Mouse (Mus musculus) heart, postnatal 0 days (tissue): ENCODE measurements around the gene Serac1. TPM values are rescaled to one million over a fixed set of nuclear protein-coding genes. Genes with fewer than 3 reads are reported as not detected.

Experiments
- ATAC-seq: fragments of 200-750 bp; cut with Nextera tagmentation; 2 replicates; pipeline ENCODE4 v1.8.0; 2017; ENCODE audit warnings: low read depth, moderate number of reproducible peaks, moderate library complexity; ENCODE audit not compliant: insufficient read depth
- DNase-seq: peaks from one replicate; pipeline ENCODE4 v3.0.0-alpha.2; 2016; ENCODE audit warnings: low spot score
- H3K27ac ChIP-seq: fragments of 300-500 bp; sonication (generic); 2 replicates; pipeline ENCODE4 v1.5.1; 2014; ENCODE audit warnings: low read depth, mild to moderate bottlenecking
- H3K27me3 ChIP-seq: fragments of 300-500 bp; sonication (generic); 2 replicates; pipeline ENCODE4 v1.6.1; 2014; ENCODE audit warnings: low read length, mixed read lengths; ENCODE audit not compliant: control insufficient read depth, insufficient read depth
- H3K36me3 ChIP-seq: fragments of 300-500 bp; sonication (generic); replicated peaks from 2 replicates; pipeline ENCODE4 v1.6.1; 2014; ENCODE audit warnings: low read length, mixed read lengths; ENCODE audit not compliant: control insufficient read depth, insufficient read depth
- H3K4me1 ChIP-seq: fragments of 300-500 bp; sonication (generic); 2 replicates; pipeline ENCODE4 v1.6.1; 2014; ENCODE audit warnings: antibody characterized with exemption; ENCODE audit not compliant: control insufficient read depth, insufficient read depth
- H3K4me2 ChIP-seq: fragments of 300-500 bp; sonication (generic); 2 replicates; pipeline ENCODE4 v1.6.1; 2014; ENCODE audit warnings: low read depth, mild to moderate bottlenecking, low read length, moderate library complexity
- H3K4me3 ChIP-seq: fragments of 300-500 bp; sonication (generic); 2 replicates; pipeline ENCODE4 v1.5.1; 2014; ENCODE audit warnings: low read depth, low read length
- H3K9ac ChIP-seq: fragments of 300-500 bp; sonication (generic); replicated peaks from 2 replicates; pipeline ENCODE4 v1.6.1; 2014; ENCODE audit warnings: low read depth, low read length, mixed read lengths
- H3K9me3 ChIP-seq: fragments of 300-500 bp; sonication (generic); replicated peaks from 2 replicates; pipeline ENCODE4 v1.6.1; 2016; ENCODE audit warnings: low read length; ENCODE audit not compliant: control insufficient read depth
- CTCF ChIP-seq: IDR thresholded peaks from 2 replicates; pipeline ENCODE4 v1.5.1; 2016; ENCODE audit warnings: antibody characterized with exemption, control low read depth, low read depth
- EP300 ChIP-seq: IDR thresholded peaks from 2 replicates; pipeline ENCODE4 v1.6.1; 2016; ENCODE audit warnings: antibody characterized with exemption, low read depth
- WGBS: fragments of 180-500 bp; shearing (Covaris S2); extraction: QIAGEN DNeasy Blood & Tissue Kit; methylation state at CpG from one replicate; pipeline ENCODE4 v1.1.7; 2014; 5-methylcytosine and 5-hydroxymethylcytosine counted together
- polyA plus RNA-seq: library from polyadenylated mRNA; unstranded; fragments of >200 nt; fragmentation: Nextera tagmentation; extraction: Ambion mirVana; gene quantifications from 2 replicates; pipeline ENCODE4 v1.2.1, GENCODE M21; 2015
- total RNA-seq: library from RNA; depleted of rRNA; stranded (reverse); fragments of >200 nt; gene quantifications from 2 replicates; pipeline ENCODE4 v1.2.3, GENCODE M21; 2014; ENCODE audit warnings: low replicate concordance

Serac1 gene
- total and polyA plus RNA-seq, 2 experiments from 2014 or later: 4.2 to 5.5 TPM

- Histone ChIP-seq H3K9me3 (no peaks in the 10 kb centered on the region), H3K27me3 (no peaks in the 10 kb centered on the region), H3K4me2 (no peak overlapping the region), H3K9ac (no peak overlapping the region), H3K36me3 (peaks cover 53% of the 10 kb centered on the region), H3K4me3 (no peak overlapping the region), H3K27ac (no peak overlapping the region), H3K4me1 (no peaks in the 10 kb centered on the region)
- DNase-seq (no peak), ATAC-seq (no peak)
- TF ChIP-seq EP300 (no peak), CTCF (no peak)
- 98% methylated on average over 2 of the region's 2 CpGs for WGBS
These were observed 13.5 kb downstream of the Serac1 start for GRCm38 (mm10) chr17:6066021-6066420.

- peak overlapping the region; percentile 61 for H3K27ac ChIP-seq
- H3K4me3 ChIP-seq: no peak overlapping the region
- peaks cover 39% of the 10 kb centered on the region for H3K36me3 ChIP-seq
- WGBS: 83% methylated on average over 5 of the region's 5 CpGs
- H3K4me1 ChIP-seq: no peaks in the 10 kb centered on the region
- DNase-seq: no peak
- TF ChIP-seq CTCF (no peak), EP300 (no peak)
- no peaks in the 10 kb centered on the region for H3K9me3 ChIP-seq
- no peak overlapping the region for H3K9ac ChIP-seq
- H3K27me3 ChIP-seq: no peaks in the 10 kb centered on the region
- no peak overlapping the region for H3K4me2 ChIP-seq
- no peak for ATAC-seq
These were observed 16.0 kb downstream of the Serac1 start for GRCm38 (mm10) chr17:6063532-6063931.

GRCm38 (mm10) chr17:6062793-6063192 lies 16.7 kb downstream of the Serac1 start:
- DNase-seq (peak; percentile 75), ATAC-seq (peak; percentile 98)
- peak overlapping the region; percentile 61 for H3K27ac ChIP-seq
- H3K4me2 ChIP-seq: no peak overlapping the region
- H3K27me3 ChIP-seq: no peaks in the 10 kb centered on the region
- H3K4me1 ChIP-seq: no peaks in the 10 kb centered on the region
- no peak overlapping the region for H3K4me3 ChIP-seq
- TF ChIP-seq CTCF: no peak
- TF ChIP-seq EP300: peak; percentile 31; the same call in 1 of the 2 replicates
- 45% methylated on average over 8 of the region's 8 CpGs for WGBS
- no peak overlapping the region for H3K9ac ChIP-seq
- H3K9me3 ChIP-seq: no peaks in the 10 kb centered on the region
- peaks cover 33% of the 10 kb centered on the region for H3K36me3 ChIP-seq

- Histone ChIP-seq H3K27me3 (no peaks in the 10 kb centered on the region), H3K9ac (no peak overlapping the region), H3K4me1 (no peaks in the 10 kb centered on the region), H3K36me3 (peaks cover 7% of the 10 kb centered on the region; the same call in 1 of the 2 replicates), H3K4me2 (no peak overlapping the region), H3K9me3 (no peaks in the 10 kb centered on the region), H3K27ac (no peak overlapping the region), H3K4me3 (no peak overlapping the region)
- DNase-seq (peak; percentile 57), ATAC-seq (no peak)
- TF ChIP-seq CTCF (peak; percentile 56), EP300 (no peak)
- WGBS: 28% methylated on average over 5 of the region's 5 CpGs
These were observed 24.6 kb downstream of the Serac1 start for GRCm38 (mm10) chr17:6054934-6055355.

GRCm38 (mm10) chr17:6052801-6053200 lies 26.7 kb downstream of the Serac1 start:
- H3K9ac ChIP-seq: no peak overlapping the region
- H3K27me3 ChIP-seq: no peaks in the 10 kb centered on the region
- no peak overlapping the region for H3K4me2 ChIP-seq
- ATAC-seq: no peak
- no peak overlapping the region for H3K27ac ChIP-seq
- H3K4me1 ChIP-seq: no peaks in the 10 kb centered on the region
- H3K36me3 ChIP-seq: peaks cover 16% of the 10 kb centered on the region; the same call in 1 of the 2 replicates
- TF ChIP-seq CTCF (no peak), EP300 (no peak)
- DNase-seq: no peak
- H3K9me3 ChIP-seq: no peaks in the 10 kb centered on the region
- no peak overlapping the region for H3K4me3 ChIP-seq
- 83% methylated on average over 4 of the region's 4 CpGs for WGBS

GRCm38 (mm10) chr17:6037507-6037906 lies 42.0 kb downstream of the Serac1 start:
- Histone ChIP-seq H3K4me3 (no peak overlapping the region), H3K27me3 (no peaks in the 10 kb centered on the region), H3K9me3 (no peaks in the 10 kb centered on the region), H3K4me2 (no peak overlapping the region), H3K36me3 (peaks cover 37% of the 10 kb centered on the region), H3K4me1 (peaks cover 11% of the 10 kb centered on the region; the same call in 1 of the 2 replicates), H3K27ac (peak overlapping the region; percentile 23), H3K9ac (no peak overlapping the region)
- TF ChIP-seq CTCF (no peak), EP300 (no peak)
- ATAC-seq (peak; percentile 91), DNase-seq (peak; percentile 66)
- WGBS: 42% methylated on average over 10 of the region's 10 CpGs
